Mouse (Mus musculus) myocyte (in vitro differentiated cells): Measurements from ENCODE around the gene Yjefn3. TPM values are rescaled to one million over a fixed set of nuclear protein-coding genes. Genes with fewer than 3 reads are reported as not detected.

Experiments
- H3K27me3 ChIP-seq: one replicate; pipeline ENCODE4 v1.6.1; 2011; ENCODE audit not compliant: control insufficient read depth, insufficient read depth, insufficient read length
- H3K36me3 ChIP-seq: one replicate; pipeline ENCODE4 v1.6.1; 2011; ENCODE audit not compliant: control insufficient read depth, insufficient read depth
- H3K4me2 ChIP-seq: one replicate; pipeline ENCODE4 v1.6.1; 2011; ENCODE audit warnings: low read depth, control low read depth
- H3K4me3 ChIP-seq: one replicate; pipeline ENCODE4 v1.5.1; 2011; ENCODE audit warnings: mild to moderate bottlenecking, control low read depth, moderate library complexity
- H3K79me2 ChIP-seq: one replicate; pipeline ENCODE4 v1.6.1; 2011; ENCODE audit not compliant: control insufficient read depth, insufficient read depth
- H3ac ChIP-seq: one replicate; pipeline ENCODE4 v1.6.1; 2011; ENCODE audit not compliant: control insufficient read depth, insufficient read length
- CEBPB ChIP-seq: IDR thresholded peaks from 2 replicates; pipeline ENCODE4 v1.6.1; 2011; ENCODE audit warnings: mild to moderate bottlenecking, moderate library complexity; ENCODE audit not compliant: poor library complexity, insufficient read depth, severe bottlenecking
- E2F4 ChIP-seq: IDR thresholded peaks from one replicate; pipeline ENCODE4 v1.6.1; 2011; ENCODE audit warnings: mild to moderate bottlenecking, control low read depth, moderate library complexity; ENCODE audit not compliant: insufficient read depth
- MAX ChIP-seq: IDR thresholded peaks from one replicate; pipeline ENCODE4 v1.6.1; 2011; ENCODE audit warnings: low read depth, mild to moderate bottlenecking, control low read depth
- MYOD1 ChIP-seq, 3 experiments: IDR thresholded peaks; one replicate each; pipeline ENCODE4 v1.6.1; 2011; ENCODE audit warnings: control low read depth in 2 of 3, low read depth in 2 of 3, mild to moderate bottlenecking in 2 of 3, moderate library complexity in 1 of 3; ENCODE audit not compliant: insufficient read length in 2 of 3, control insufficient read depth in 1 of 3
- MYOG ChIP-seq, 3 experiments: IDR thresholded peaks; one replicate each; pipeline ENCODE4 v1.6.1; 2011; ENCODE audit warnings: control low read depth in 2 of 3, low read depth in 2 of 3, mild to moderate bottlenecking in 2 of 3; ENCODE audit not compliant: insufficient read length in 2 of 3, control insufficient read depth in 1 of 3, insufficient read depth in 1 of 3
- POLR2A ChIP-seq: IDR thresholded peaks from one replicate; pipeline ENCODE4 v1.6.1; 2011; ENCODE audit warnings: low read depth, mild to moderate bottlenecking, control low read depth, moderate library complexity; ENCODE audit not compliant: insufficient read length
- POLR2AphosphoS2 ChIP-seq: IDR thresholded peaks from one replicate; pipeline ENCODE4 v1.6.1; 2011; ENCODE audit warnings: low read depth, control low read depth; ENCODE audit not compliant: insufficient read length
- REST ChIP-seq: IDR thresholded peaks from one replicate; pipeline ENCODE4 v1.6.1; 2011; ENCODE audit warnings: mild to moderate bottlenecking, control low read depth, moderate library complexity; ENCODE audit not compliant: insufficient read depth, insufficient read length
- SRF ChIP-seq: IDR thresholded peaks from one replicate; pipeline ENCODE4 v1.6.1; 2011; ENCODE audit warnings: low read depth; ENCODE audit not compliant: control insufficient read depth, insufficient read length
- TCF12 ChIP-seq: IDR thresholded peaks from one replicate; pipeline ENCODE4 v1.6.1; 2011; ENCODE audit warnings: mild to moderate bottlenecking, control low read depth; ENCODE audit not compliant: poor library complexity, insufficient read depth, severe bottlenecking
- TCF3 ChIP-seq: IDR thresholded peaks from one replicate; pipeline ENCODE4 v1.6.1; 2011; ENCODE audit warnings: low read depth, control low read depth; ENCODE audit not compliant: insufficient read length
- USF1 ChIP-seq: IDR thresholded peaks from one replicate; pipeline ENCODE4 v1.6.1; 2011; ENCODE audit warnings: low read depth, mild to moderate bottlenecking, control low read depth, moderate library complexity
- polyA plus RNA-seq: library from polyadenylated mRNA; unstranded; fragments of >200 nt; fragmentation: generic; extraction: Trizol; gene quantifications from one replicate; pipeline ENCODE4 v1.2.1, GENCODE M21; 2012; ENCODE audit warnings: missing spikeins

Gene Yjefn3
- polyA plus RNA-seq, 1 experiment, result 19.0 TPM

GRCm38 (mm10) chr8:69860807-69861206, 41.7 kb downstream of the Yjefn3 start:
- H3K4me3 ChIP-seq, result no peak overlapping the region
- no peaks in the 10 kb centered on the region for H3K36me3 ChIP-seq
- H3K27me3 ChIP-seq, result no peaks in the 10 kb centered on the region
- no peaks in the 10 kb centered on the region for H3K79me2 ChIP-seq
- no peak overlapping the region for H3ac ChIP-seq
- TF ChIP-seq CEBPB (no peak), REST (no peak), TCF3 (no peak), USF1 (no peak), MYOD1 (IDR thresholded peaks at IDR 0.05; ENCODE audit: control insufficient read depth in 1 of 3, insufficient read length in 2 of 3, low read depth in 2 of 3) (no peak), MYOG (IDR thresholded peaks at IDR 0.05; ENCODE audit: control insufficient read depth in 1 of 3, insufficient read depth in 1 of 3, insufficient read length in 2 of 3, low read depth in 2 of 3) (no peak), E2F4 (no peak)
- no peak overlapping the region for H3K4me2 ChIP-seq

- Histone ChIP-seq H3K4me2 (no peak overlapping the region), H3K79me2 (no peaks in the 10 kb centered on the region), H3ac (no peak overlapping the region), H3K27me3 (no peaks in the 10 kb centered on the region), H3K36me3 (no peaks in the 10 kb centered on the region), H3K4me3 (no peak overlapping the region)
- TF ChIP-seq POLR2AphosphoS2 (no peak), CEBPB (no peak), SRF (no peak), E2F4 (no peak), USF1 (no peak), REST (no peak)
Measured at GRCm38 (mm10) chr8:69853869-69854268, 48.6 kb downstream of the Yjefn3 start.

GRCm38 (mm10) chr8:69850926-69851506, 51.5 kb downstream of the Yjefn3 start:
- H3K4me3 ChIP-seq, result no peak overlapping the region

GRCm38 (mm10) chr8:69849899-69850298, 52.6 kb downstream of the Yjefn3 start:
- H3K4me2 ChIP-seq, result no peak overlapping the region
- H3K27me3 ChIP-seq, result no peaks in the 10 kb centered on the region
- no peak overlapping the region for H3ac ChIP-seq
- TF ChIP-seq E2F4 (no peak), TCF12 (no peak), MYOD1 (IDR thresholded peaks at IDR 0.05; ENCODE audit: control insufficient read depth in 1 of 3, insufficient read length in 2 of 3, low read depth in 2 of 3) (no peak), REST (no peak), SRF (no peak), TCF3 (no peak), CEBPB (no peak), MAX (no peak), POLR2AphosphoS2 (no peak), POLR2A (no peak), MYOG (IDR thresholded peaks at IDR 0.05; ENCODE audit: control insufficient read depth in 1 of 3, insufficient read depth in 1 of 3, insufficient read length in 2 of 3, low read depth in 2 of 3) (no peak), USF1 (no peak)
- H3K79me2 ChIP-seq, result no peaks in the 10 kb centered on the region
- no peak overlapping the region for H3K4me3 ChIP-seq
- H3K36me3 ChIP-seq, result no peaks in the 10 kb centered on the region

More at GRCm38 (mm10) chr8:69850926-69851506, 51.5 kb downstream of the Yjefn3 start:
- TF ChIP-seq USF1, result peak; percentile 19
- no peak for TF ChIP-seq TCF3
- TF ChIP-seq E2F4, result no peak
- no peak overlapping the region for H3ac ChIP-seq
- no peaks in the 10 kb centered on the region for H3K79me2 ChIP-seq
- no peaks in the 10 kb centered on the region for H3K27me3 ChIP-seq
- no peaks in the 10 kb centered on the region for H3K36me3 ChIP-seq
- H3K4me2 ChIP-seq, result peak overlapping the region; percentile 48

- Histone ChIP-seq H3K36me3 (no peaks in the 10 kb centered on the region), H3ac (no peak overlapping the region), H3K79me2 (no peaks in the 10 kb centered on the region), H3K4me2 (peak overlapping the region; percentile 49), H3K27me3 (no peaks in the 10 kb centered on the region), H3K4me3 (no peak overlapping the region)
- TF ChIP-seq TCF12 (peak; percentile 18), POLR2A (peak; percentile 32), MYOG (IDR thresholded peaks at IDR 0.05; ENCODE audit: control insufficient read depth in 1 of 3, insufficient read depth in 1 of 3, insufficient read length in 2 of 3, low read depth in 2 of 3) (peak in 2 of 3 experiments; percentile 64 to 88), SRF (no peak), REST (no peak), MYOD1 (IDR thresholded peaks at IDR 0.05; ENCODE audit: control insufficient read depth in 1 of 3, insufficient read length in 2 of 3, low read depth in 2 of 3) (peak in 2 of 3 experiments; percentile 68 to 78)
Measured at GRCm38 (mm10) chr8:69848951-69849350, 53.6 kb downstream of the Yjefn3 start.
